Mouse (Mus musculus) neural tube, embryonic 14.5 days (tissue): ENCODE measurements around the gene BC049715. TPM values are rescaled to one million over a fixed set of nuclear protein-coding genes. Genes with fewer than 3 reads are reported as not detected.
"Not testable (repeated sequence)": the region's sequence is repeated elsewhere in the genome, so short reads cannot be mapped to it uniquely, and the experiment has no call there.

ENCODE experiments used
- ATAC-seq: fragments of 200-750 bp; cut with Nextera tagmentation; 2 replicates; pipeline ENCODE4 v1.8.0; 2017; ENCODE audit warnings: low read depth, mild to moderate bottlenecking, moderate TSS enrichment, moderate library complexity
- H3K27ac ChIP-seq: fragments of 300-500 bp; sonication (generic); 2 replicates; pipeline ENCODE4 v1.5.1; 2014; ENCODE audit warnings: low read depth, mild to moderate bottlenecking, control low read depth, low read length, moderate library complexity, mixed read lengths
- H3K27me3 ChIP-seq: fragments of 300-500 bp; sonication (generic); 2 replicates; pipeline ENCODE4 v1.6.1; 2014; ENCODE audit warnings: low read length; ENCODE audit not compliant: control insufficient read depth, insufficient read depth
- H3K36me3 ChIP-seq: fragments of 300-500 bp; sonication (generic); 2 replicates; pipeline ENCODE4 v1.6.1; 2014; ENCODE audit warnings: low read length, mixed read lengths; ENCODE audit not compliant: control insufficient read depth, insufficient read depth
- H3K4me1 ChIP-seq: fragments of 300-500 bp; sonication (generic); 2 replicates; pipeline ENCODE4 v1.6.1; 2014; ENCODE audit warnings: low read length; ENCODE audit not compliant: control insufficient read depth, insufficient read depth
- H3K4me2 ChIP-seq: fragments of 300-500 bp; sonication (generic); 2 replicates; pipeline ENCODE4 v1.6.1; 2014; ENCODE audit warnings: mild to moderate bottlenecking, low read depth, low read length, control low read depth
- H3K4me3 ChIP-seq: fragments of 300-500 bp; sonication (generic); 2 replicates; pipeline ENCODE4 v1.5.1; 2014; ENCODE audit warnings: low read depth, low read length, control low read depth, mixed read lengths
- H3K9ac ChIP-seq: fragments of 300-500 bp; sonication (generic); replicated peaks from 2 replicates; pipeline ENCODE4 v1.6.1; 2014; ENCODE audit warnings: low read depth, mild to moderate bottlenecking, control low read depth, low read length, mixed read lengths
- H3K9me3 ChIP-seq: fragments of 300-500 bp; sonication (generic); 2 replicates; pipeline ENCODE4 v1.6.1; 2016; ENCODE audit warnings: low read length; ENCODE audit not compliant: control insufficient read depth
- WGBS: fragments of 180-500 bp; shearing (Covaris S2); extraction: QIAGEN DNeasy Blood & Tissue Kit; methylation state at CpG from one replicate; pipeline ENCODE4 v1.1.7; 2014; 5-methylcytosine and 5-hydroxymethylcytosine counted together
- polyA plus RNA-seq: library from polyadenylated mRNA; unstranded; fragments of >200 nt; fragmentation: Nextera tagmentation; extraction: Ambion mirVana; gene quantifications from 2 replicates; pipeline ENCODE4 v1.2.1, GENCODE M21; 2014

Gene BC049715
- polyA plus RNA-seq, 1 experiment from 2014 or later: 1.8 TPM

DNA sequence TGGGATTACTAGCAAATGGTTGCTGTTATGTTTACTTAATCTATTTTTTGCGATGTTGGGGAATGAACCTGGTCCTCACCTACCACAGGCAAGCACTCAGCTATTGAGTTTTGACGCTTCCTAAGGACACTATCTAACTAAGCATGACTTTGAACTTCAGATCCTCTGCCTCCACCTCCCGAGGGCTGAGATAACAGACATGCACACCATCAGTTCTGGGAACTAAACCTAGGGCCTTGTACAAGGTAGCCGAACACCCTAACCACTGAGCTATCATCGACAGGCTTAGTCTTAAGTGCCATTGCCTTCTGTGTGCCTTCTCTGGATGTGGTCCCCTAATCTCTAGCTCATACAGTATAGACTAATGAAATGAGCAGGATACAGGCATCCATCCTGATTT lies 37.9 kb downstream of the BC049715 start:
- Histone ChIP-seq H3K4me2 (no peak overlapping the region), H3K4me3 (no peak overlapping the region), H3K36me3 (no peaks in the 10 kb centered on the region), H3K4me1 (no peaks in the 10 kb centered on the region), H3K9ac (no peak overlapping the region), H3K9me3 (no peaks in the 10 kb centered on the region), H3K27ac (no peak overlapping the region), H3K27me3 (no peaks in the 10 kb centered on the region)
- WGBS: 90% methylated on average over 5 of the region's 5 CpGs
- no peak for ATAC-seq

DNA sequence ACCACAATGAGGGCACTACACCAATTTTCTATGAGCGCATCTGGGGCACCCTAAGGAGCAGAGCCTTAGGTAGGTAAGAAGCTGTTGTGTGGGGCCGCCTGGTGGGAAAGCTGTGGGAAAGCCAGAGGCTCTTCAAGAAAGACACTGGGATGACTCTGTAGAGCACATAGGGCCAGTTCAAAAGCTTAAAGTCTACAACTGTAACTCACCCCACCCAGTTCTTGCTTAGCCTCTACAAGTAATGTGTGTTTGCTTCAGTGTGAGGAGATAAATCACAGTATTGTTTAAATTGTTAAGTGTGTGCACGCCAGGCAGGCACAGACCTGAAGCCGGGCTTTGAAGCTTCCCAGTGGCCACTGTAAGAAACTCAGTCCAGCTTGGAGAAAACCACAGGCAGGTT lies 38.7 kb downstream of the BC049715 start:
- no peaks in the 10 kb centered on the region for H3K36me3 ChIP-seq
- H3K9ac ChIP-seq: no peak overlapping the region
- no peak overlapping the region for H3K4me3 ChIP-seq
- no peak for ATAC-seq
- 68% methylated on average over 4 of the region's 4 CpGs for WGBS
- no peaks in the 10 kb centered on the region for H3K9me3 ChIP-seq
- no peak overlapping the region for H3K4me2 ChIP-seq
- no peaks in the 10 kb centered on the region for H3K4me1 ChIP-seq
- no peak overlapping the region for H3K27ac ChIP-seq
- H3K27me3 ChIP-seq: no peaks in the 10 kb centered on the region

- H3K9ac ChIP-seq: no peak overlapping the region
- 82% methylated on average over 5 of the region's 5 CpGs for WGBS
- H3K36me3 ChIP-seq: no peaks in the 10 kb centered on the region
- no peaks in the 10 kb centered on the region for H3K9me3 ChIP-seq
- H3K27ac ChIP-seq: no peak overlapping the region
- no peak overlapping the region for H3K4me3 ChIP-seq
- H3K4me1 ChIP-seq: no peaks in the 10 kb centered on the region
- no peak for ATAC-seq
- no peaks in the 10 kb centered on the region for H3K27me3 ChIP-seq
- H3K4me2 ChIP-seq: no peak overlapping the region
Observed at GRCm38 (mm10) chr6:136868921-136869320, 41.5 kb downstream of the BC049715 start.

- Histone ChIP-seq H3K4me3 (no peak overlapping the region), H3K4me2 (no peak overlapping the region)
- no peak for ATAC-seq
Observed at GRCm38 (mm10) chr6:136874599-136874998, 47.2 kb downstream of the BC049715 start.

GRCm38 (mm10) chr6:136875670-136876069 lies 48.2 kb downstream of the BC049715 start, which contains the start of gene Mgp:
Mgp (minus strand) TSS chr6:136875823.
- ATAC-seq: no peak
- H3K4me2 ChIP-seq: no peak within 1 kb of the TSS; the same call in 1 of the 2 replicates

More at GRCm38 (mm10) chr6:136874599-136874998, 47.2 kb downstream of the BC049715 start:
- Histone ChIP-seq H3K9ac (no peak overlapping the region), H3K9me3 (no peaks in the 10 kb centered on the region), H3K27me3 (no peaks in the 10 kb centered on the region), H3K36me3 (no peaks in the 10 kb centered on the region), H3K27ac (no peak overlapping the region), H3K4me1 (no peaks in the 10 kb centered on the region)
- 46% methylated on average over 8 of the region's 8 CpGs for WGBS

DNA sequence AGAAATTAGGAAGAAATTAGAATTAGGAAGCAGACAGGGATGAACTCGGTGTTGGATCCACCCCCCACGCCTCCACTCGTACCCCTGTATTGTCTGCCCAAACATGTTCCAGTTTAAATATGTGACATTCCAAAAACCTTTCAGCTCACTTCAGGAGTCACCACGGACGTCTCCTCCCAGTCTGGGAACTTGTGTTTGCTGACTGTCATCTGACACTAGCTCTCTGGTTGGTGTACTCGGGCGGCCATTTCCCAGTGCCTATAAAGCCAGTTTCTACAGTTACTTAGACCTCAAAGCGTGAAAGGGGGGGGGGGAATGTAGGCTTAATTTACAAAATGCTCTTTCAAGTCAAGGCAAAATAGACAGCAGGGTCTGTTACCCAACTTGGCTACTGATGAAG lies 54.3 kb downstream of the BC049715 start:
- no peak overlapping the region for H3K9ac ChIP-seq

More at GRCm38 (mm10) chr6:136875670-136876069, 48.2 kb downstream of the BC049715 start, which contains the start of gene Mgp:
- Histone ChIP-seq H3K9ac (no peak within 1 kb of the TSS), H3K4me1 (no peaks in the 10 kb centered on the region), H3K27me3 (no peaks in the 10 kb centered on the region), H3K9me3 (no peaks in the 10 kb centered on the region), H3K36me3 (no peaks in the 10 kb centered on the region), H3K27ac (no peak within 1 kb of the TSS), H3K4me3 (no peak within 1 kb of the TSS)
- 57% methylated on average over 9 of the region's 9 CpGs for WGBS

GRCm38 (mm10) chr6:136883431-136883915 lies 56.0 kb downstream of the BC049715 start:
- Histone ChIP-seq H3K4me2 (no peak overlapping the region), H3K36me3 (no peaks in the 10 kb centered on the region), H3K27me3 (no peaks in the 10 kb centered on the region), H3K9me3 (no peaks in the 10 kb centered on the region), H3K9ac (no peak overlapping the region), H3K4me3 (no peak overlapping the region), H3K4me1 (no peaks in the 10 kb centered on the region), H3K27ac (no peak overlapping the region)
- WGBS: 80% methylated on average over 3 of the region's 3 CpGs
- no peak for ATAC-seq

More for the DNA sequence above, 54.3 kb downstream of the BC049715 start:
- no peaks in the 10 kb centered on the region for H3K27me3 ChIP-seq
- no peak overlapping the region for H3K4me2 ChIP-seq
- no peaks in the 10 kb centered on the region for H3K36me3 ChIP-seq
- no peak for ATAC-seq
- H3K4me3 ChIP-seq: no peak overlapping the region
- WGBS: 79% methylated on average over 8 of the region's 8 CpGs
- H3K27ac ChIP-seq: no peak overlapping the region
- H3K9me3 ChIP-seq: no peaks in the 10 kb centered on the region
- H3K4me1 ChIP-seq: no peaks in the 10 kb centered on the region

DNA sequence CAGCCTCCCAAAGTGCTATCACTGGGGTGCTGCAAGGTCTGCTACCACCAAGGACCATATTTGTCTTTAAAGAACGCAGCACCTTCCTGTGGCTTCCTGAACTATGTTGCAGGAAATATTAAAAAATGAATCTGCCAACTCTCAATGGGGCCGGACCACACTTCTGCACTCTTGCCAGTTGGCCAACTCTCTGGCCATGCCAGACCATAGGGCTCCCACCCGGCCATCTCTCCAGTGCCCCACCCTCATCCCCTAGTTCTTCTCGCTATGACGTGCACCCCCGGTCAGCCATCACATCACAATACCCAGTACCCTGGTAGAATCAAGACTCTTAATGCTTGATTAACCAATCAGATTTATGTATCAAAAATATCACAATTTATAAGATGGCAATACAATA lies 56.5 kb downstream of the BC049715 start:
- no peak for ATAC-seq
- Histone ChIP-seq H3K4me1 (no peaks in the 10 kb centered on the region), H3K27me3 (no peaks in the 10 kb centered on the region), H3K4me3 (no peak overlapping the region), H3K27ac (no peak overlapping the region), H3K9me3 (no peaks in the 10 kb centered on the region), H3K4me2 (no peak overlapping the region), H3K9ac (no peak overlapping the region), H3K36me3 (no peaks in the 10 kb centered on the region)
- WGBS: 97% methylated on average over 6 of the region's 6 CpGs

- H3K4me1 ChIP-seq, H3K36me3 ChIP-seq, H3K9ac ChIP-seq, H3K9me3 ChIP-seq, H3K4me3 ChIP-seq, H3K4me2 ChIP-seq, H3K27ac ChIP-seq, H3K27me3 ChIP-seq, ATAC-seq: not testable (repeated sequence)
- WGBS: 61% methylated on average over 1 of the region's 1 CpGs
Observed at GRCm38 (mm10) chr6:136884766-136885165, 57.3 kb downstream of the BC049715 start.
